Mouse (Mus musculus): ENCODE results near the gene Arhgef10l. TPM values are rescaled to one million over a fixed set of nuclear protein-coding genes. Genes with fewer than 3 reads are reported as not detected.

The Arhgef10l gene
- polyA plus RNA-seq, 1 experiment from 2014 or later = 6.7 TPM

DNA sequence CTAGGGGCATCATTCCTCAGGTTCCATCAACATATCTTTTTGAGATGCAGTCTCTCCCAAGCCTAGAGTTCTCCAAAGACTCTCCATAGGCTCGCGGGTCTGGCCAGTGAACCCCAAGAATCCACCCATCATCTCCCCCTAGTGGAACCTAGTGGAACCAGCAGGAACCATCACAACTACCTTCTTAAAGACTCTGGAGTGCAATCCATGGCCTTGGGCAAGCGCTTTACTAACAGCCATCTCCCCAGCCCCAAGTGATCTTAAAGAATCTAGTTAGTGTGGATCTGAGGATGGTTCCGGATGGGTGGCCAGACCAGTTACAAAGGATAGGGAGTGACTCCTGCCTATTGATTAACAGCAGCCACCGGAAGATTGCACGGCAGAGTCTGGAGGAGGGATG lies 166.2 kb downstream of the Arhgef10l start:
- WGBS = 75% methylated on average over 6 of the region's 6 CpGs
- Histone ChIP-seq H3K36me3 (ENCODE audit: control insufficient read depth, insufficient read depth, low read length) (no peaks in the 10 kb centered on the region), H3K9ac (ENCODE audit: low read depth, low read length) (no peak overlapping the region), H3K4me3 (ENCODE audit: low read depth, low read length) (no peak overlapping the region), H3K27ac (ENCODE audit: low read depth, low read length) (no peak overlapping the region), H3K27me3 (replicated peaks; ENCODE audit: control insufficient read depth, insufficient read depth, low read length) (no peaks in the 10 kb centered on the region; the same call in 1 of the 2 replicates), H3K9me3 (ENCODE audit: control insufficient read depth, low read length) (no peaks in the 10 kb centered on the region), H3K4me1 (replicated peaks; ENCODE audit: control insufficient read depth, insufficient read depth, low read length) (peaks cover 2% of the 10 kb centered on the region; the same call in 1 of the 2 replicates), H3K4me2 (no peak overlapping the region)
- ATAC-seq (replicated peaks; ENCODE audit: low FRiP score) (no peak), DNase-seq (ENCODE audit: low spot score) (no peak)

DNA sequence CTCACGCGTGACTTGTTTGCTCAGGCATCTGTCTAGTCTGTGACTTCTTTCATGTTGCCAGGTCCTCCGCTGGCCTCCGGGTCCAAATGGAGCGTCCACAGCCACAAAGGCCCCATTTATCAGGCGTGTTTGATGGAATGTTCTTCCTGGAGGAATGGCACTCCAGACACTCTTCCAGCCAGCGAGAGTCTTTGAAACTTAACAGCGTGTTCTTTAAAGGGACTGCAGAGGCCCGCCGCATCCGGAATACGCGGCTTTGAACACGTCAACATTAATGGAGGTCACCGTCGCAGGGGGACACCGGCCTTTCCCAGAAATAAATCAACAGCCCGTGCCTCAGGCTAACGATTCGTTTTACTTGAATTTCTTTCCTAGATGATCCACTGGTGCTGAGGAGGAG lies 168.6 kb downstream of the Arhgef10l start:
- Histone ChIP-seq H3K27ac (ENCODE audit: low read depth, low read length) (no peak overlapping the region), H3K4me3 (ENCODE audit: low read depth, low read length) (no peak overlapping the region), H3K4me1 (replicated peaks; ENCODE audit: control insufficient read depth, insufficient read depth, low read length) (no peaks in the 10 kb centered on the region; the same call in 1 of the 2 replicates), H3K9me3 (ENCODE audit: control insufficient read depth, low read length) (no peaks in the 10 kb centered on the region), H3K27me3 (replicated peaks; ENCODE audit: control insufficient read depth, insufficient read depth, low read length) (no peaks in the 10 kb centered on the region; the same call in 1 of the 2 replicates), H3K9ac (ENCODE audit: low read depth, low read length) (no peak overlapping the region), H3K36me3 (ENCODE audit: control insufficient read depth, insufficient read depth, low read length) (no peaks in the 10 kb centered on the region), H3K4me2 (no peak overlapping the region)
- WGBS = 76% methylated on average over 20 of the region's 20 CpGs
- ATAC-seq (replicated peaks; ENCODE audit: low FRiP score) = no peak
- no peak for DNase-seq (ENCODE audit: low spot score)

- 43% methylated on average over 5 of the region's 5 CpGs for WGBS
- no peak for DNase-seq (ENCODE audit: low spot score)
Observed at GRCm38 (mm10) chr4:140491555-140491954, 174.3 kb downstream of the Arhgef10l start.

DNA sequence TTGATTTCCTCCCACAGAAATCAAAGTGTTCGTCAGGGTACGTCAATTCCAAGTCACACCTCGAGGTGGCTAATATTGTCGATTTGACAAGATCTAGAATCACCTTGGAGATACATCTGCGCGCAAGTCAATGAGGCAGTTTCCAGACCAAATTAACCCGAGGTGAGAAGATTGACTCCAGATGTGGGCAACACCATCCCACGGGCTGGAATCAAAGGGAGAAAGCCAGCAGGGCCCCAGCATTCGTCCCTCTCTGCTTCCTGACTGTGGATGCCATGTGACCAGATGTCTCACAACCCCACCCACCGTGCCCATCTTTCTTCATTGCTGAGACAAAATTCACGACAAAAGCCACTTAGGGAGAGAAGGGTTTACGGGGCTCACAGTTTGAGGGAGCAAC lies 180.4 kb downstream of the Arhgef10l start:
- Histone ChIP-seq H3K4me3 (ENCODE audit: low read depth, low read length) (no peak overlapping the region), H3K4me1 (replicated peaks; ENCODE audit: control insufficient read depth, insufficient read depth, low read length) (no peaks in the 10 kb centered on the region), H3K9ac (ENCODE audit: low read depth, low read length) (no peak overlapping the region), H3K4me2 (no peak overlapping the region), H3K27me3 (replicated peaks; ENCODE audit: control insufficient read depth, insufficient read depth, low read length) (no peaks in the 10 kb centered on the region), H3K27ac (ENCODE audit: low read depth, low read length) (no peak overlapping the region), H3K9me3 (ENCODE audit: control insufficient read depth, low read length) (no peaks in the 10 kb centered on the region), H3K36me3 (ENCODE audit: control insufficient read depth, insufficient read depth, low read length) (no peaks in the 10 kb centered on the region)
- WGBS = 64% methylated on average over 12 of the region's 12 CpGs
- DNase-seq (ENCODE audit: low spot score) (no peak), ATAC-seq (replicated peaks; ENCODE audit: low FRiP score) (no peak)

More at GRCm38 (mm10) chr4:140491555-140491954, 174.3 kb downstream of the Arhgef10l start:
- Histone ChIP-seq H3K27me3 (replicated peaks; ENCODE audit: control insufficient read depth, insufficient read depth, low read length) (no peaks in the 10 kb centered on the region), H3K4me1 (replicated peaks; ENCODE audit: control insufficient read depth, insufficient read depth, low read length) (no peaks in the 10 kb centered on the region), H3K9ac (ENCODE audit: low read depth, low read length) (no peak overlapping the region), H3K4me2 (no peak overlapping the region), H3K9me3 (ENCODE audit: control insufficient read depth, low read length) (no peaks in the 10 kb centered on the region), H3K4me3 (ENCODE audit: low read depth, low read length) (no peak overlapping the region), H3K27ac (ENCODE audit: low read depth, low read length) (no peak overlapping the region), H3K36me3 (ENCODE audit: control insufficient read depth, insufficient read depth, low read length) (no peaks in the 10 kb centered on the region)
- ATAC-seq (replicated peaks; ENCODE audit: low FRiP score) = no peak

DNA sequence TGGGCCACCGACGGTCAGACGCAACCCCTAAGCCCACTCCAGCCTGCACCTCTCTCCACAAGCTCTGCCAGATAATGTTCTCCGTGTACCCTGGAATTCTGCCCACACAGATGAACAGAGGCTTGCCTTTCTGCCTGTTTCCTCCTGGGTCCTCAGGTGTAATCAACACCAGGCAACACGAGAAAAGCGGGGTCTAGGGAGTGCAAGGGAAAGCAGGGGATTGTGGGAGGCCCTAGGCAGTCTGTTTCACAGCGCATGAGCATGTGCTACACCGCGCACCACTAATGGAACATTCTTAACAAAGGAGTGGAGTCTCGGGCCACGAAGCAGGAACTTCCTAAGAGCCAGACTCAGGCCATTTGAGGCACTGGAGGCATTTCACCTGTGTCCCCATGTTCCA lies 182.7 kb downstream of the Arhgef10l start:
- no peak overlapping the region for H3K9ac ChIP-seq (ENCODE audit: low read depth, low read length)
- 84% methylated on average over 11 of the region's 11 CpGs for WGBS
- no peak for ATAC-seq (replicated peaks; ENCODE audit: low FRiP score)

DNA sequence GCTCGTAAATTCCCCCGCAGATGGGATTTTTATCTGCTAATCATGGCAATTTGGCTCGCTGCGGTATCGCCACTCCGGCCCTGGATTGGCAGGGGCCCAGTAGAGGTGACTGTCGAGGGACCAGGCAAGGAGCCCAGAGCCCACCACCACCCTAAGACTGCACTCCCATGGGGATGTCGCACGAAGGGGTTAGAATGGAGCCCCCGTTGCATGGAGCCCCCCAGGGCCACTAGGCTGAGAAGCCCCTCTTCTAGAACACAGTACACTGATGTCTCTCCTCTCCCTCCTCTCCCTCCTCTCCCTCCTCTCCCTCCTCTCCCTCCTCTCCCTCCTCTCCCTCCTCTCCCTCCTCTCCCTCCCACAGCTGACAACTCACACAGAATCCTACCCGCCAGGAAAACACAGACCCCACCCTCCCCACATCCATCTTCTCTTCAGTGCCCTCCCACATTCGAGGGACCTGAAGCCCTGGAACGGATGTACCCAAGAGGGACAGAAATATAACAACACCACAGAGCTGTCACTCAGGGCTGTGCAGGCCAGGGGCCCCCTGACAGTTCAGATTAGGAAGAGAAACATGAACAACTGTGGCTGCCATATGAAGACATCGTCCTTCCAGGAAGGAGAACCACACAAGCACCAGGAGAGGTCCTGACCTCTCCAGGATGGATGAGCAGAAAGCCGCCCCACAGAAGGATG lies 185.3 kb downstream of the Arhgef10l start:
- no peak for DNase-seq (ENCODE audit: low spot score)
- H3K9me3 ChIP-seq (ENCODE audit: control insufficient read depth, low read length) = 0 out of 2 replicates have a peak, but pooled peaks cover 3% of the 10 kb centered on the region

More for the DNA sequence above, 182.7 kb downstream of the Arhgef10l start:
- H3K9me3 ChIP-seq (ENCODE audit: control insufficient read depth, low read length) = no peaks in the 10 kb centered on the region
- no peaks in the 10 kb centered on the region for H3K27me3 ChIP-seq (replicated peaks; ENCODE audit: control insufficient read depth, insufficient read depth, low read length)
- H3K36me3 ChIP-seq (ENCODE audit: control insufficient read depth, insufficient read depth, low read length) = no peaks in the 10 kb centered on the region
- no peaks in the 10 kb centered on the region for H3K4me1 ChIP-seq (replicated peaks; ENCODE audit: control insufficient read depth, insufficient read depth, low read length)
- H3K4me2 ChIP-seq = no peak overlapping the region
- H3K27ac ChIP-seq (ENCODE audit: low read depth, low read length) = no peak overlapping the region
- H3K4me3 ChIP-seq (ENCODE audit: low read depth, low read length) = no peak overlapping the region
- DNase-seq (ENCODE audit: low spot score) = no peak

DNA sequence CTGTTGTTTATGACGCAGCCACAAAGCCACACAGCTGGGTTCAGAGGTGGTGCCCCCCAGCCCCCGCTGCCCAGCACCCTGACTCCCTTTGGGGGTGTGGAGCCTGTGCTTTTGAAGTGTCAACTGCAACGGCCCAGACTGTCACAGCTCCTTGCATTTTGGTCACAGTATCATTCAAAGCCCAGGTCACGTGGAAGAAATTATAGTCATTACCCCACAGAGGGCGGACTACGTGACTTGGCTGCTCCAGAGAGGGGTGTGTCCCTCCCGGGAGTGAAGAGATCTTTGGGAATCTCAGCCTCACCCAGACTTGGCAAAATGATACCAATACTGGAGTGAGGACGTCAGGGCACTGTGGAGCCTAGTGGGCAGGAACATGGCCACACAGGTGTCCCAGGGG lies 190.6 kb downstream of the Arhgef10l start:
- no peak overlapping the region for H3K27ac ChIP-seq (ENCODE audit: low read depth, low read length)
- 0 out of 2 replicates have a peak, but pooled peaks cover 3% of the 10 kb centered on the region for H3K9me3 ChIP-seq (ENCODE audit: control insufficient read depth, low read length)
- no peaks in the 10 kb centered on the region for H3K36me3 ChIP-seq (ENCODE audit: control insufficient read depth, insufficient read depth, low read length)
- no peak overlapping the region for H3K4me2 ChIP-seq
- WGBS = 70% methylated on average over 8 of the region's 8 CpGs
- H3K4me1 ChIP-seq (replicated peaks; ENCODE audit: control insufficient read depth, insufficient read depth, low read length) = no peaks in the 10 kb centered on the region
- no peak overlapping the region for H3K4me3 ChIP-seq (ENCODE audit: low read depth, low read length)
- no peak overlapping the region for H3K9ac ChIP-seq (ENCODE audit: low read depth, low read length)
- H3K27me3 ChIP-seq (replicated peaks; ENCODE audit: control insufficient read depth, insufficient read depth, low read length) = no peaks in the 10 kb centered on the region
- no peak for ATAC-seq (replicated peaks; ENCODE audit: low FRiP score)
- no peak for DNase-seq (ENCODE audit: low spot score)

More for the DNA sequence above, 185.3 kb downstream of the Arhgef10l start:
- H3K36me3 ChIP-seq (ENCODE audit: control insufficient read depth, insufficient read depth, low read length) = no peaks in the 10 kb centered on the region
- no peak overlapping the region for H3K4me2 ChIP-seq
- H3K9ac ChIP-seq (ENCODE audit: low read depth, low read length) = no peak overlapping the region
- 43% methylated on average over 15 of the region's 15 CpGs for whole genome bisulfite sequencing
- no peak overlapping the region for H3K4me3 ChIP-seq (ENCODE audit: low read depth, low read length)
- no peaks in the 10 kb centered on the region for H3K4me1 ChIP-seq (replicated peaks; ENCODE audit: control insufficient read depth, insufficient read depth, low read length)
- no peak for ATAC-seq (replicated peaks; ENCODE audit: low FRiP score)
- no peaks in the 10 kb centered on the region for H3K27me3 ChIP-seq (replicated peaks; ENCODE audit: control insufficient read depth, insufficient read depth, low read length)
- H3K27ac ChIP-seq (ENCODE audit: low read depth, low read length) = no peak overlapping the region

GRCm38 (mm10) chr4:140469760-140470452 lies 195.9 kb downstream of the Arhgef10l start:
- no peak overlapping the region for H3K9ac ChIP-seq (ENCODE audit: low read depth, low read length)
- no peak overlapping the region for H3K4me3 ChIP-seq (ENCODE audit: low read depth, low read length)
- no peaks in the 10 kb centered on the region for H3K4me1 ChIP-seq (replicated peaks; ENCODE audit: control insufficient read depth, insufficient read depth, low read length)
- ATAC-seq (replicated peaks; ENCODE audit: low FRiP score) (no peak), DNase-seq (ENCODE audit: low spot score) (no peak)
- 67% methylated on average over 13 of the region's 13 CpGs for WGBS
- no peak overlapping the region for H3K27ac ChIP-seq (ENCODE audit: low read depth, low read length)
- H3K4me2 ChIP-seq = no peak overlapping the region
- H3K36me3 ChIP-seq (ENCODE audit: control insufficient read depth, insufficient read depth, low read length) = no peaks in the 10 kb centered on the region
- H3K27me3 ChIP-seq (replicated peaks; ENCODE audit: control insufficient read depth, insufficient read depth, low read length) = no peaks in the 10 kb centered on the region
- no peaks in the 10 kb centered on the region for H3K9me3 ChIP-seq (ENCODE audit: control insufficient read depth, low read length)

Data from liver, embryonic 11.5 days (tissue).